Mouse (Mus musculus): ENCODE results near the gene Moxd1.

DNA sequence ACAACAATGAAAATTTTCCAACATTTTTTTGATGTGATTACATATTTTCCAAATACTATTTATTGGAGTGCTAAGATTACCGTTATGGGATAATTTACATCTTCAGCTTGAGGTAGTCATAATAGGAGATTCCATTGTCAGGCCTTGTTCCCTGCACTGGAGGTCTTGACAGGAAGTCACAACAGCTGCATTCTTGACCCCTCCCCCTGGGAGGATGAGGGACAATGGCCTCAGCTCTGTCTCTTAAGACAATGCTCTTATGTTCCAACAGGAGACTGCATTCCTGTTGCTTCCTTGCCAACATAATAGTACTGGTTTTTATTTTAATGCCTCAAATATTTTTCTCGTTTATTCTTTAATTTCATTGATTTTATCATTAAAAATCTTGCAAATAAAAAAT, 44.2 kb downstream of the Moxd1 start:
- no peak for TF ChIP-seq POLR2A (IDR thresholded peaks at IDR 0.05; ENCODE audit: extremely low read depth, insufficient read depth, low read length)
- no peak for TF ChIP-seq CTCF (IDR thresholded peaks at IDR 0.05; ENCODE audit: low read depth, low read length)
